Mouse (Mus musculus) monocyte, adult 5-6 weeks (primary cell): ENCODE measurements around the gene Siglecg. TPM values are rescaled to one million over a fixed set of nuclear protein-coding genes. Genes with fewer than 3 reads are reported as not detected.

Experiments
- total RNA-seq: library from RNA; stranded (forward); fragments of 200-1000, 200-491, 200-594 nt; gene quantifications from 3 replicates; pipeline ENCODE4 v1.2.3, GENCODE M21; 2017

The Siglecg gene
- total RNA-seq, 1 experiment from 2014 or later = 21.6 TPM

Other genes starting within 250 kb of the Siglecg start
- gene Zfp715, start 94.9 kb upstream of the Siglecg start, total RNA-seq = 21.8 to 30.9 TPM (median 27.9 TPM) in 3 replicates
- 0.78 to 26.1 TPM (median 21.4 TPM) in 3 replicates for gene Siglecf, start 56.9 kb upstream of the Siglecg start, total RNA-seq
- gene Lim2, start 19.5 kb downstream of the Siglecg start, total RNA-seq = 0.49 TPM in 1 of 3 replicates, not detected in the others
- 289 to 1,005 TPM (median 345 TPM) in 3 replicates for gene Nkg7, start 28.9 kb downstream of the Siglecg start, total RNA-seq
- gene Cldnd2, start 32.6 kb downstream of the Siglecg start, total RNA-seq = 3.2 TPM in 1 of 3 replicates, not detected in the others
- 178 to 222 TPM (median 221 TPM) in 3 replicates for gene Etfb, start 35.9 kb downstream of the Siglecg start, total RNA-seq
- not detected in 3 replicates for gene Gm45233, start 35.9 kb downstream of the Siglecg start, total RNA-seq
- 1.2 to 6.7 TPM (median 2.9 TPM) in 3 replicates for gene Vsig10l, start 54.9 kb downstream of the Siglecg start, total RNA-seq
- gene Iglon5, start 81.9 kb downstream of the Siglecg start, total RNA-seq = not detected in 3 replicates
- not detected in 3 replicates for gene 4931406B18Rik, start 97.7 kb downstream of the Siglecg start, total RNA-seq
- 2.6 to 12.3 TPM (median 6.2 TPM) in 3 replicates for gene Cd33, start 136.2 kb downstream of the Siglecg start, total RNA-seq
- 2.2 to 8.1 TPM (median 3.0 TPM) in 3 replicates for gene Zfp658, start 154.1 kb downstream of the Siglecg start, total RNA-seq
- gene Zfp719, start 171.4 kb downstream of the Siglecg start, total RNA-seq = 4.9 to 7.5 TPM (median 6.8 TPM) in 3 replicates
- 0.43 TPM in 1 of 3 replicates, not detected in the others for gene Zfp819, start 199.0 kb downstream of the Siglecg start, total RNA-seq
- gene Ceacam18, start 226.5 kb downstream of the Siglecg start, total RNA-seq = not detected in 3 replicates